Mouse (Mus musculus) limb, embryonic 12.5 days (tissue): ENCODE data around the gene Slc25a17. TPM values are rescaled to one million over a fixed set of nuclear protein-coding genes. Genes with fewer than 3 reads are reported as not detected.

Source experiments
- ATAC-seq: fragments of 200-750 bp; cut with Nextera tagmentation; 2 replicates; pipeline ENCODE4 v1.8.0; 2017; ENCODE audit warnings: low read depth, moderate TSS enrichment; ENCODE audit not compliant: insufficient number of reproducible peaks, insufficient read depth, low FRiP score, low TSS enrichment
- H3K27ac ChIP-seq: fragments of 300-500 bp; sonication (generic); 2 replicates; pipeline ENCODE4 v1.5.1; 2016; ENCODE audit warnings: mild to moderate bottlenecking, moderate library complexity
- H3K27me3 ChIP-seq: fragments of 300-500 bp; sonication (generic); 2 replicates; pipeline ENCODE4 v1.6.1; 2016; ENCODE audit warnings: mild to moderate bottlenecking, moderate library complexity
- H3K36me3 ChIP-seq: fragments of 300-500 bp; sonication (generic); 2 replicates; pipeline ENCODE4 v1.6.1; 2016; ENCODE audit warnings: mild to moderate bottlenecking, moderate library complexity
- H3K4me1 ChIP-seq: fragments of 300-500 bp; sonication (generic); replicated peaks from 2 replicates; pipeline ENCODE4 v1.6.1; 2016
- H3K4me2 ChIP-seq: fragments of 300-500 bp; sonication (generic); 2 replicates; pipeline ENCODE4 v1.6.1; 2016; ENCODE audit warnings: mild to moderate bottlenecking, moderate library complexity
- H3K4me3 ChIP-seq: fragments of 300-500 bp; sonication (generic); replicated peaks from 2 replicates; pipeline ENCODE4 v1.5.1; 2016; ENCODE audit warnings: mild to moderate bottlenecking
- H3K9ac ChIP-seq: fragments of 300-500 bp; sonication (generic); replicated peaks from 2 replicates; pipeline ENCODE4 v1.6.1; 2016; ENCODE audit warnings: mild to moderate bottlenecking, moderate library complexity
- H3K9me3 ChIP-seq: fragments of 300-500 bp; sonication (generic); 2 replicates; pipeline ENCODE4 v1.6.1; 2016; ENCODE audit warnings: mild to moderate bottlenecking, moderate library complexity
- WGBS: fragments of 180-500 bp; shearing (Covaris S2); methylation state at CpG from one replicate; pipeline ENCODE4 v1.1.7; 2016; 5-methylcytosine and 5-hydroxymethylcytosine counted together
- polyA plus RNA-seq: library from polyadenylated mRNA; unstranded; fragments of >200 nt; fragmentation: Nextera tagmentation; extraction: Ambion mirVana; gene quantifications from 2 replicates; pipeline ENCODE4 v1.2.1, GENCODE M21; 2016

The Slc25a17 gene
- polyA plus RNA-seq, 1 experiment from 2014 or later: 109 TPM

- Histone ChIP-seq H3K9me3 (no peaks in the 10 kb centered on the region), H3K9ac (no peak overlapping the region), H3K4me3 (no peak overlapping the region), H3K27me3 (no peaks in the 10 kb centered on the region), H3K4me2 (no peak overlapping the region), H3K36me3 (peaks cover 72% of the 10 kb centered on the region), H3K4me1 (peaks cover 7% of the 10 kb centered on the region), H3K27ac (no peak overlapping the region)
- ATAC-seq: no peak
- WGBS: 91% methylated on average over 7 of the region's 7 CpGs
Measured at GRCm38 (mm10) chr15:81327501-81327900, 33.1 kb downstream of the Slc25a17 start.

DNA sequence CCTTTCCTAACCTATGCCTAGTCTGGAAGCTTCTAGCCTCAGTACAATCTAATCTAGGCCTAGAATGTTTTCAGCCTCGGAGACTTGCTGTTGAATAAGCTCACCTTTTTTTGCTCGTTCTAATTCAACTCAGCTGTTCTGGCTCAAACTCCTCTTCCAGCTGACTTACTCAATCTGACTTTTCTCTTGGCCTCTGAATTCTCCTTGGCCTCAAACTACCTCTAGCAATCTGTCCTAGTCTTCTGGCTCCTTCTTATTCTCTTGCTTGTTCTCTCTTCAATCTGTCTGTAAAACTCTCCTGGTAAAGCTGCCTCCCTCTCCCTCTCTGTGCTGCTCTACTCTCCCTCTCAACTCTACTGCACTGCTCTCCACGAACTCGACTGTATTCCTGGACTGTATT lies 35.6 kb downstream of the Slc25a17 start:
- H3K4me1 ChIP-seq: peaks cover 4% of the 10 kb centered on the region
- H3K9me3 ChIP-seq: no peaks in the 10 kb centered on the region
- H3K4me3 ChIP-seq: no peak overlapping the region
- H3K9ac ChIP-seq: no peak overlapping the region
- no peaks in the 10 kb centered on the region for H3K27me3 ChIP-seq
- no peak for ATAC-seq
- peaks cover 76% of the 10 kb centered on the region for H3K36me3 ChIP-seq
- H3K4me2 ChIP-seq: no peak overlapping the region
- WGBS: 64% methylated on average over 4 of the region's 4 CpGs
- H3K27ac ChIP-seq: no peak overlapping the region

DNA sequence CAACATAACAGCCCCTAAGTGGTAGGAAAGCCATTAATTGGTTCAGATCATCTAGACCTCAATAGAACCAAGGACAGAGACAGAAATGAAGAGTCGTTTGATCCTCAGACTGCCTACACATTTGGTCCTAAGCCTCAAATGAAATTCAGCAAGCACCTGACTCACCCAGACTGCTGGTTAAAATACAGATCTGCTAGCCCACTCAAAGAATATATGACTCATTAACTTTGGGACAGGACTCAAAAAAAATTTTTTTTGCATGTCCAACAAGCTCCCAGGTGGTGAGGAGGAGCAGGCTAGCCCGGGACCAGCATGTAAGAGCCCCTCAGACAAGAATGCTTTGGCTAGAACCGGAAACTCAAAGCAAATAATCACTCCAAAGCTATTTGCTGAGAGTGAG lies 40.5 kb downstream of the Slc25a17 start:
- H3K9me3 ChIP-seq: peaks cover 3% of the 10 kb centered on the region; the same call in 1 of the 2 replicates
- H3K27ac ChIP-seq: no peak overlapping the region
- WGBS: 90% methylated on average over 3 of the region's 3 CpGs
- H3K4me3 ChIP-seq: no peak overlapping the region
- H3K4me1 ChIP-seq: no peaks in the 10 kb centered on the region
- no peak overlapping the region for H3K4me2 ChIP-seq
- H3K36me3 ChIP-seq: peaks cover 88% of the 10 kb centered on the region
- no peak for ATAC-seq
- no peak overlapping the region for H3K9ac ChIP-seq
- H3K27me3 ChIP-seq: no peaks in the 10 kb centered on the region

- ATAC-seq: no peak
- no peak overlapping the region for H3K27ac ChIP-seq
- no peak overlapping the region for H3K9ac ChIP-seq
- no peaks in the 10 kb centered on the region for H3K27me3 ChIP-seq
- H3K36me3 ChIP-seq: peaks cover 85% of the 10 kb centered on the region
- no peaks in the 10 kb centered on the region for H3K4me1 ChIP-seq
- H3K4me2 ChIP-seq: no peak overlapping the region
- 88% methylated on average over 9 of the region's 9 CpGs for WGBS
- peaks cover 3% of the 10 kb centered on the region; the same call in 1 of the 2 replicates for H3K9me3 ChIP-seq
- H3K4me3 ChIP-seq: no peak overlapping the region
Measured at GRCm38 (mm10) chr15:81319462-81319861, 41.1 kb downstream of the Slc25a17 start.

- Histone ChIP-seq H3K9me3 (peaks cover 3% of the 10 kb centered on the region; the same call in 1 of the 2 replicates), H3K9ac (no peak overlapping the region), H3K27me3 (no peaks in the 10 kb centered on the region), H3K4me1 (peaks cover 5% of the 10 kb centered on the region; the same call in 1 of the 2 replicates), H3K27ac (no peak overlapping the region), H3K4me3 (no peak overlapping the region), H3K4me2 (no peak overlapping the region), H3K36me3 (peaks cover 40% of the 10 kb centered on the region)
- WGBS: 94% methylated on average over 3 of the region's 3 CpGs
- ATAC-seq: no peak
Measured at GRCm38 (mm10) chr15:81313928-81314327, 46.7 kb downstream of the Slc25a17 start.

DNA sequence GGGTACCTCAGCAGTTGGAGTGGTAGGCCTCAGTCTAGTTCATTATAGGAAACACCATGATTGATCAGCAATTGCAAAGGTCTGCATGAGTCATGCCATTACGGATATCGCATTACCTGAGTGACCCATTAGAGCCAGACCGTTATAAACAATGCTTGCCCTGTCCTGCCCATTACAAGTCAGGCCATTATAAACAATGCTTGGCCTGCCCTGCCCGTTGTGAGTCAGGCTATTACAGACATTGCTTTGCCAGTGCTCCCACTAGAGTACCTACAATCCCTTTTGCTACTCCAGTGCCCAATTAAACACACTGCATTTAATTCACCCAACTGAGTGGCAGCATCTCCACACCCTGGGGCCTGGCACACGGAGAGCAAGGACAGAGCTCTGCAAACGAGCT lies 49.6 kb downstream of the Slc25a17 start:
- Histone ChIP-seq H3K4me1 (peaks cover 5% of the 10 kb centered on the region; the same call in 1 of the 2 replicates), H3K27ac (no peak overlapping the region), H3K4me3 (no peak overlapping the region), H3K36me3 (peaks cover 11% of the 10 kb centered on the region), H3K9me3 (no peaks in the 10 kb centered on the region), H3K4me2 (no peak overlapping the region), H3K9ac (no peak overlapping the region), H3K27me3 (no peaks in the 10 kb centered on the region)
- 56% methylated on average over 6 of the region's 6 CpGs for WGBS
- no peak for ATAC-seq

- Histone ChIP-seq H3K27me3 (no peaks in the 10 kb centered on the region), H3K4me1 (peaks cover 6% of the 10 kb centered on the region; the same call in 1 of the 2 replicates)
- WGBS: 95% methylated on average over 9 of the region's 9 CpGs
Measured at GRCm38 (mm10) chr15:81310353-81310752, 50.3 kb downstream of the Slc25a17 start.

DNA sequence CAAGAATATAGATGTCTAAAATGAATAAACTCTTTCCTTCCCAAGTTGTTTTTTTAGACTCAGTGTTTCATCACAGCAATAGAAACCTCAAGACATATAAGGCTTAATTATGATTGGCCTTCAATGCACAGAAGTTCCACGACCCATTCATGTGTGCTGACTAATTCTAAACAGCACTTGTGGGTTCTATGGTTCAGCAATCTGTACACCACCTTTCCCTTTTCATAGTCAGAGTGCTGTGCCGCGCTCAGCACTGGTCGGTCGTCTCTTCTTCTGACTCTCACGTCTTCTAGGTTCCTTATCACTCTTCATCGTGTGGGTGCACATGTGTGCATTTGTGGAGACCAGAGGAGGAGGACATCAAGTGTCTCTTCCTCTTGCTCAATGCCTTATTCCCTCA lies 52.6 kb downstream of the Slc25a17 start:
- Histone ChIP-seq H3K4me1 (peaks cover 8% of the 10 kb centered on the region; the same call in 1 of the 2 replicates), H3K4me2 (no peak overlapping the region), H3K9me3 (0 out of 2 replicates have a peak, but pooled peaks cover under 1% of the 10 kb centered on the region), H3K27ac (no peak overlapping the region), H3K27me3 (no peaks in the 10 kb centered on the region), H3K36me3 (peaks cover 2% of the 10 kb centered on the region), H3K9ac (no peak overlapping the region), H3K4me3 (no peak overlapping the region)
- 93% methylated on average over 7 of the region's 7 CpGs for WGBS
- ATAC-seq: no peak

More at GRCm38 (mm10) chr15:81310353-81310752, 50.3 kb downstream of the Slc25a17 start:
- H3K4me3 ChIP-seq: no peak overlapping the region
- H3K27ac ChIP-seq: no peak overlapping the region
- H3K9me3 ChIP-seq: no peaks in the 10 kb centered on the region
- no peak for ATAC-seq
- H3K36me3 ChIP-seq: peaks cover 8% of the 10 kb centered on the region
- H3K4me2 ChIP-seq: no peak overlapping the region
- H3K9ac ChIP-seq: no peak overlapping the region

- H3K4me3 ChIP-seq: no peak overlapping the region
Measured at GRCm38 (mm10) chr15:81306501-81306900, 54.1 kb downstream of the Slc25a17 start.

DNA sequence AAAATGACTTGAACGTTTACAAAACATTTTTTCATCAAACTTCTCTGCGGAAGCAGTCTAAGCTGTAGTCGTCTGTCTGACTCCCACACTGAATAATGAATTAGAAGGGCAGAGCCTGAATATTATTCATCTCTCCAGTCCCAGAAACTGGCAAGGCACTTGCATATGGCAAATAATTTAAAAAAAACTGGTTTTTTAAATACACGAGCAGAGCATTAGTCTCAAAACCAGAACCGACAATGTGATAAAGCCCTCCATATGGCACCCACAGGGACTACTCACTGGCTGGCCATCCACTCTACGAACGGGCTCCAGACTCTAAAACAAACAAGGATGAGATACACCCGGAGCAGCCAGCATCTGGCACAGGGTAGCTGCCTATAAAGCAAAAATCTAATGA lies 55.6 kb downstream of the Slc25a17 start:
- Histone ChIP-seq H3K4me1 (peaks cover 9% of the 10 kb centered on the region; the same call in 1 of the 2 replicates), H3K4me2 (no peak overlapping the region)
- no peak for ATAC-seq

More at GRCm38 (mm10) chr15:81306501-81306900, 54.1 kb downstream of the Slc25a17 start:
- Histone ChIP-seq H3K27ac (no peak overlapping the region), H3K36me3 (no peaks in the 10 kb centered on the region), H3K4me2 (no peak overlapping the region), H3K9me3 (peaks cover 5% of the 10 kb centered on the region; the same call in 1 of the 2 replicates), H3K9ac (no peak overlapping the region), H3K27me3 (no peaks in the 10 kb centered on the region), H3K4me1 (peaks cover 7% of the 10 kb centered on the region)
- WGBS: 95% methylated on average over 6 of the region's 6 CpGs
- ATAC-seq: no peak

DNA sequence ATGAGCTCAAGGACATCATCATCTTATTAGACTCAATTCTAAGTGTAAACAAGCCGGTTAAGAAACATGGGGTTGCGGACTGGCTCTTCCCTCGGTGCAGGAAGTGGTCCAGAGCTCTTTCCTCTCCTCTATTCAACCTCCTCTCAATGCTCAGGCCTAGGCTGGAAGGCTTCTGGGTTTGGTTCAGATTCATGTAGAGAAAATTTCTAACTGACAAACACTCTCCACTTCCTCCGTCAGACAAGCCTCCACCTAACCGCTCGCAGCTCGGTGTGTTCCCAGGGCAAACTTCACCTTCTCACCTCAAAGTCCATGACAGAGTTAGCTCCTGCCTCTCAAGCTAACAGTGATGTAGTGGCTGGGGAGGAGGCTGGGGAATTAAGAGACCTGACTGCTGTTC lies 56.6 kb downstream of the Slc25a17 start:
- peaks cover 5% of the 10 kb centered on the region; the same call in 1 of the 2 replicates for H3K9me3 ChIP-seq
- no peaks in the 10 kb centered on the region for H3K36me3 ChIP-seq
- no peaks in the 10 kb centered on the region for H3K27me3 ChIP-seq
- 93% methylated on average over 7 of the region's 7 CpGs for WGBS
- H3K9ac ChIP-seq: no peak overlapping the region
- peaks cover 9% of the 10 kb centered on the region; the same call in 1 of the 2 replicates for H3K4me1 ChIP-seq
- H3K4me3 ChIP-seq: no peak overlapping the region
- H3K27ac ChIP-seq: no peak overlapping the region
- no peak for ATAC-seq
- H3K4me2 ChIP-seq: no peak overlapping the region

More for the DNA sequence above, 55.6 kb downstream of the Slc25a17 start:
- Histone ChIP-seq H3K9ac (no peak overlapping the region), H3K27ac (no peak overlapping the region), H3K36me3 (no peaks in the 10 kb centered on the region), H3K9me3 (peaks cover 5% of the 10 kb centered on the region; the same call in 1 of the 2 replicates), H3K27me3 (no peaks in the 10 kb centered on the region), H3K4me3 (no peak overlapping the region)
- 58% methylated on average over 8 of the region's 8 CpGs for WGBS
